ENCODE assay signal across 8 mouse cellular contexts in genomic region chr3:79590863-79591792, GRCm38 (mm10). TPM values are rescaled to one million over a fixed set of nuclear protein-coding genes. Genes with fewer than 3 reads are reported as not detected.
DNase-seq lines count a peak whose midpoint lies in the region; ATAC-seq lines count a peak whose summit lies in the region.

TSS of gene Ppid (plus strand) at chr3:79591342.

- peaks cover 21% of the 10 kb centered on the region for H3K36me3 ChIP-seq in heart, embryonic 15.5 days
- peaks cover 17% of the 10 kb centered on the region for H3K36me3 ChIP-seq in liver, embryonic 16.5 days (ENCODE audit: control insufficient read depth, insufficient read depth)
- peaks cover 18% of the 10 kb centered on the region for H3K36me3 ChIP-seq in neural tube, embryonic 14.5 days (ENCODE audit: control insufficient read depth, insufficient read depth, low read length)

- ATAC-seq in heart, embryonic 15.5 days (replicated peaks; ENCODE audit: insufficient number of reproducible peaks, insufficient read depth, low FRiP score, low read depth): peak; percentile 81
- ATAC-seq in liver, embryonic 16.5 days (ENCODE audit: low read depth): peak; percentile 91
- peak; percentile 90 for ATAC-seq in neural tube, embryonic 14.5 days (ENCODE audit: low read depth)

- peak within 1 kb of the TSS; percentile 88 for H3K4me3 ChIP-seq in heart, embryonic 15.5 days
- H3K4me3 ChIP-seq in liver, embryonic 16.5 days (ENCODE audit: low read depth, low read length): peak within 1 kb of the TSS; percentile 81
- peak within 1 kb of the TSS; percentile 83 for H3K4me3 ChIP-seq in neural tube, embryonic 14.5 days (ENCODE audit: low read depth, low read length)

- H3K9me3 ChIP-seq in heart, embryonic 15.5 days (replicated peaks): no peaks in the 10 kb centered on the region
- H3K9me3 ChIP-seq in liver, embryonic 16.5 days (replicated peaks; ENCODE audit: control insufficient read depth, low read length): no peaks in the 10 kb centered on the region
- no peaks in the 10 kb centered on the region for H3K9me3 ChIP-seq in neural tube, embryonic 14.5 days (ENCODE audit: control insufficient read depth, low read length)

- peak within 1 kb of the TSS; percentile 88 for H3K27ac ChIP-seq in heart, embryonic 15.5 days
- peak within 1 kb of the TSS; percentile 82 for H3K27ac ChIP-seq in liver, embryonic 16.5 days (ENCODE audit: low read length)
- peak within 1 kb of the TSS; percentile 58 for H3K27ac ChIP-seq in neural tube, embryonic 14.5 days (ENCODE audit: low read depth, low read length)

- WGBS in heart, embryonic 15.5 days: 3% methylated on average over 63 of the region's 63 CpGs
- WGBS in liver, embryonic 16.5 days (ENCODE audit: insufficient replicate concordance): 1% methylated on average over 63 of the region's 63 CpGs
- 3% methylated on average over 63 of the region's 63 CpGs for WGBS in neural tube, embryonic 14.5 days

- peak within 1 kb of the TSS; percentile 87 for H3K9ac ChIP-seq in heart, embryonic 15.5 days
- H3K9ac ChIP-seq in liver, embryonic 16.5 days (ENCODE audit: low read depth, low read length): peak within 1 kb of the TSS; percentile 87
- peak within 1 kb of the TSS; percentile 72 for H3K9ac ChIP-seq in neural tube, embryonic 14.5 days (replicated peaks; ENCODE audit: low read depth, low read length)

- DNase-seq in CD8-positive naive resting alpha-beta T cell, adult 2 months (ENCODE audit: low read depth in 2 of 2, low spot score in 2 of 2): peak; percentile 60 to 66
- DNase-seq in c-Kit-negative CD71-positive TER-119-positive erythroid progenitor cells, embryonic 14.5 days (ENCODE audit: low read depth, low spot score): peak; percentile 74
- peak; percentile 54 for DNase-seq in fibroblast of lung, adult 2 months (ENCODE audit: low read depth)
- DNase-seq in kidney, postnatal 25 days: peak; percentile 81 to 90
- peak; percentile 80 for DNase-seq in testis, postnatal 10 days (ENCODE audit: low spot score)

- H3K4me2 ChIP-seq in heart, embryonic 15.5 days: peak within 1 kb of the TSS; percentile 69
- H3K4me2 ChIP-seq in liver, embryonic 16.5 days (ENCODE audit: low read depth, low read length): peak within 1 kb of the TSS; percentile 77
- H3K4me2 ChIP-seq in neural tube, embryonic 14.5 days (ENCODE audit: low read depth, low read length): peak within 1 kb of the TSS; percentile 91

- H3K4me1 ChIP-seq in heart, embryonic 15.5 days (replicated peaks): peaks cover 19% of the 10 kb centered on the region
- H3K4me1 ChIP-seq in liver, embryonic 16.5 days (ENCODE audit: control insufficient read depth, low read depth, low read length): peaks cover 10% of the 10 kb centered on the region
- H3K4me1 ChIP-seq in neural tube, embryonic 14.5 days (ENCODE audit: control insufficient read depth, insufficient read depth, low read length): peaks cover 5% of the 10 kb centered on the region; the same call in 1 of the 2 replicates

- no peaks in the 10 kb centered on the region for H3K27me3 ChIP-seq in heart, embryonic 15.5 days
- H3K27me3 ChIP-seq in liver, embryonic 16.5 days (ENCODE audit: control insufficient read depth, insufficient read depth, low read depth, low read length): no peaks in the 10 kb centered on the region
- no peaks in the 10 kb centered on the region for H3K27me3 ChIP-seq in neural tube, embryonic 14.5 days (ENCODE audit: control insufficient read depth, insufficient read depth, low read length)

RNA-seq across cellular contexts. Expression of gene Ppid, which starts in this region (rescaled TPM):
- polyA plus RNA-seq in heart, embryonic 15.5 days (2015; fragmentation: Nextera tagmentation; extraction: Ambion mirVana): 91.9 and 99.3 TPM in 2 replicates
- 67.7 and 82.3 TPM in 2 replicates for polyA plus RNA-seq in liver, embryonic 16.5 days (2015; fragmentation: Nextera tagmentation; extraction: Ambion mirVana)
- 157 and 164 TPM in 2 replicates for polyA plus RNA-seq in neural tube, embryonic 14.5 days (2014; fragmentation: Nextera tagmentation; extraction: Ambion mirVana)

Comparison
In these comparisons a context has a peak if more than half of its experiments do, and no peak if none do; other contexts are left out.
1. Peak in every context shown above with its lines: DNase-seq, ATAC-seq, H3K4me3 ChIP-seq and H3K27ac ChIP-seq.